Mouse (Mus musculus) testis, adult 2 months (tissue): ENCODE results near the gene Hecw1.

Experiments
- CTCF ChIP-seq: fragments of 200-500 bp; IDR thresholded peaks from 2 replicates; pipeline ENCODE4 v1.5.1; 2012; ENCODE audit warnings: low read depth, mild to moderate bottlenecking, inconsistent platforms, low read length, moderate library complexity; ENCODE audit not compliant: control insufficient read depth, insufficient read depth, insufficient replicate concordance
- POLR2A ChIP-seq: fragments of 200-500 bp; IDR thresholded peaks from 2 replicates; pipeline ENCODE4 v1.6.1; 2012; ENCODE audit warnings: low read depth, mild to moderate bottlenecking, inconsistent platforms, low read length, moderate library complexity; ENCODE audit not compliant: control insufficient read depth

DNA sequence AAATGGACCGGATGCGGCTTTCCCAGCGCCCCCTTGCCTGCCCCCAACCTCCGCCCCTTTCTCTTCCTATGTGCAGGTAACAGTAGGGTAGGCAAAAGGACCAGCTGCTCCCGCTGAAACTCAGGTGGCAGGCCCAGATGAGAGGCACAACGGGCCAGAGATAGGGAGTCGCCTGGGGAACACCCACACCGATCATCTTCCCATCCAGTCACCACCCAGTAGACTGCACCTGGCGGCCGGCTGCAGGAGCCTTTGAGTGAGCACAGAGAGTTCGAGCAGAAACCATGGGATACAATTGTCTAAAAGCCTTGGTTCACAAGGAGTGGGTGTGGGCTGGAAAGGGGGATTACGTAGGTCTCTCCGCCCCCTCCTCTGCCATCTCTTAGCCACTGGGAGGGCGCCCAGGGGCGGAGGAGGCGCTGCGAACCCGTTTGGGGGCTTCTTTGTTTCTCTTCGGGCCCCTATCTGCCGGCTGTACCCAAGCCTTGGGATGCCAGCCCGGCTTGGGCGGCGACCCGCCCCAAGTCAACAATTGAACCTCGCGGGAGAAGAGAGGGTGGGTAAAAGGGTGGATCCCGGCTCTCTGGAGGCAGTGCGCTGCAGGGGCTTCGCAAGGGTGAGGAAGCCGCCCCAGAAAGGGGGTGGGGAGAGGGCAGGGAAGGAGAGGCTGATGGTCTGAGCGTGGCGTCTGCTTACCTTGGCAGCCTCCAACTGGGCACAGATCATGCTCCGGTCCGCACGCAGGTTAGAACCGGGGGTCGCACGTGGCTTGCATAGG, 711 bp downstream of the Hecw1 start:
- TF ChIP-seq POLR2A (no peak), CTCF (no peak)
